Mouse (Mus musculus) hindbrain, postnatal 0 days (tissue): ENCODE data around the gene Slc38a10. TPM values are rescaled to one million over a fixed set of nuclear protein-coding genes. Genes with fewer than 3 reads are reported as not detected.

Experiments
- ATAC-seq: fragments of 200-750 bp; cut with Nextera tagmentation; 2 replicates; pipeline ENCODE4 v1.8.0; 2017; ENCODE audit warnings: mild to moderate bottlenecking, moderate TSS enrichment, moderate library complexity
- DNase-seq: peaks from one replicate; pipeline ENCODE4 v3.0.0-alpha.2; 2015; ENCODE audit warnings: low spot score
- H3K27ac ChIP-seq: fragments of 300-500 bp; sonication (generic); 2 replicates; pipeline ENCODE4 v1.5.1; 2014; ENCODE audit warnings: mild to moderate bottlenecking
- H3K27me3 ChIP-seq: fragments of 300-500 bp; sonication (generic); 2 replicates; pipeline ENCODE4 v1.6.1; 2014; ENCODE audit warnings: low read length, mixed read lengths; ENCODE audit not compliant: insufficient read depth
- H3K36me3 ChIP-seq: fragments of 300-500 bp; sonication (generic); 2 replicates; pipeline ENCODE4 v1.6.1; 2014; ENCODE audit warnings: low read length, mixed read lengths; ENCODE audit not compliant: insufficient read depth
- H3K4me1 ChIP-seq: fragments of 300-500 bp; sonication (generic); 2 replicates; pipeline ENCODE4 v1.6.1; 2014; ENCODE audit warnings: antibody characterized with exemption, low read length, mixed read lengths; ENCODE audit not compliant: insufficient read depth
- H3K4me2 ChIP-seq: fragments of 300-500 bp; sonication (generic); 2 replicates; pipeline ENCODE4 v1.6.1; 2014; ENCODE audit warnings: low read depth, mild to moderate bottlenecking, low read length, moderate library complexity, mixed read lengths
- H3K4me3 ChIP-seq: fragments of 300-500 bp; sonication (generic); 2 replicates; pipeline ENCODE4 v1.5.1; 2014; ENCODE audit warnings: low read length
- H3K9ac ChIP-seq: fragments of 300-500 bp; sonication (generic); replicated peaks from 2 replicates; pipeline ENCODE4 v1.6.1; 2014; ENCODE audit warnings: mild to moderate bottlenecking, low read length, moderate library complexity, mixed read lengths
- H3K9me3 ChIP-seq: fragments of 300-500 bp; sonication (generic); 2 replicates; pipeline ENCODE4 v1.6.1; 2016; ENCODE audit warnings: low read length, mixed read lengths
- CTCF ChIP-seq: IDR thresholded peaks from 2 replicates; pipeline ENCODE4 v1.5.1; 2016; ENCODE audit warnings: antibody characterized with exemption, control low read depth, low read depth
- WGBS: fragments of 180-500 bp; shearing (Covaris S2); extraction: QIAGEN DNeasy Blood & Tissue Kit; methylation state at CpG from one replicate; pipeline ENCODE4 v1.1.7; 2014; 5-methylcytosine and 5-hydroxymethylcytosine counted together
- polyA plus RNA-seq: library from polyadenylated mRNA; unstranded; fragments of >200 nt; fragmentation: Nextera tagmentation; extraction: Ambion mirVana; gene quantifications from 2 replicates; pipeline ENCODE4 v1.2.1, GENCODE M21; 2015
- total RNA-seq: library from RNA; depleted of rRNA; stranded (reverse); fragments of >200 nt; gene quantifications from 2 replicates; pipeline ENCODE4 v1.2.3, GENCODE M21; 2014

The Slc38a10 gene
- total and polyA plus RNA-seq, 2 experiments from 2014 or later, result 101 to 178 TPM

- no peaks in the 10 kb centered on the region for H3K36me3 ChIP-seq
- ATAC-seq, result no peak
- 0 out of 2 replicates have a peak, but pooled peaks have one; percentile 17 for TF ChIP-seq CTCF
- H3K27me3 ChIP-seq, result no peaks in the 10 kb centered on the region
- no peak overlapping the region for H3K4me3 ChIP-seq
- H3K27ac ChIP-seq, result no peak overlapping the region
- no peak overlapping the region for H3K4me2 ChIP-seq
- no peaks in the 10 kb centered on the region for H3K9me3 ChIP-seq
- no peak overlapping the region for H3K9ac ChIP-seq
- WGBS, result 66% methylated on average over 6 of the region's 6 CpGs
- peaks cover 7% of the 10 kb centered on the region for H3K4me1 ChIP-seq
- DNase-seq, result no peak
These were observed 10.9 kb downstream of the Slc38a10 start for GRCm38 (mm10) chr11:120140255-120140654.

DNA sequence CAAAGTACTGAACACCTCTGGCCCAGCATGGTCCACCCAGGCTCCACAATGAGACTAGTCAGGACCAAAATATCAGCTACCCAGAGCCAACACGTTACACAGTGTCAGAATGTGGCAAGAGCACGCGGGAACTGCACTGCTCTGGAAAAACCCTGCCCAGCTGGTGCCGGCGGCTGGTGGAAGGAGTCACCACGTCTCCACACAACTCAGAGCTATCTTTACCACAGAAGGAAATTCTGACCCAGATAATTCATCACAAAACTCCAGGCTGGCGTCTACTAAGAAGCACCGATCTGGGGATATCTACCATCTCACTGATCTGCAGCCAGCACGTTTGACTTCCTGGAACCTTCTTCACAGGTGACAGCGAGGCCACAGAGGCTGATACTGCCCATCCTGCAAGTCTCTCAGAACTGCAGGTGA lies 11.8 kb downstream of the Slc38a10 start:
- Histone ChIP-seq H3K36me3 (no peaks in the 10 kb centered on the region; the same call in 1 of the 2 replicates), H3K27me3 (no peaks in the 10 kb centered on the region), H3K27ac (no peak overlapping the region), H3K4me3 (no peak overlapping the region), H3K9me3 (no peaks in the 10 kb centered on the region), H3K4me1 (peaks cover 7% of the 10 kb centered on the region), H3K4me2 (no peak overlapping the region), H3K9ac (no peak overlapping the region)
- TF ChIP-seq CTCF, result no peak
- ATAC-seq (no peak), DNase-seq (no peak)
- WGBS, result 90% methylated on average over 10 of the region's 10 CpGs

DNA sequence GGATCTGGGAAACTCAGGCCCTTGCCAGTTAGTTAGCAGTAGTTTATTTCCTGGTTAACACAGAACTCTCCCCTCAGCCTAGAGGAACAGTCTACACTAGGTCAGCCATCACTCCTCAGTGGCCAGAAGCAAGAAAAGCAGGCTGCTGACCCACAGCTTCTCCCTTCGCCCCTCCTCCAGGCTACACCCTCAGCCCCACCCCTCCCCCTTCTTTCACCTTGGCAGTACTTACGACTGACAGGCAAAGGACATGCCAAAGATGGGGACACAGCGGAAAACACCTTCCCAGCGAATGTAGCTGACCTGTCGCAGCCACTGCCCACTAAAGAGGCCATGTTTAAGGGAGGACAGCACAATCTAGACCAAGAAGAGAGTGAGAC lies 13.5 kb downstream of the Slc38a10 start:
- DNase-seq (no peak), ATAC-seq (no peak)
- Histone ChIP-seq H3K4me1 (peaks cover 3% of the 10 kb centered on the region; the same call in 1 of the 2 replicates), H3K9me3 (no peaks in the 10 kb centered on the region), H3K9ac (no peak overlapping the region), H3K27ac (no peak overlapping the region), H3K27me3 (no peaks in the 10 kb centered on the region), H3K36me3 (peaks cover 2% of the 10 kb centered on the region; the same call in 1 of the 2 replicates), H3K4me2 (no peak overlapping the region), H3K4me3 (no peak overlapping the region)
- WGBS, result 59% methylated on average over 5 of the region's 5 CpGs
- no peak for TF ChIP-seq CTCF

GRCm38 (mm10) chr11:120136796-120137624 lies 14.1 kb downstream of the Slc38a10 start:
- no peak overlapping the region for H3K4me3 ChIP-seq
- ATAC-seq, result no peak
- DNase-seq, result peak; percentile 5
- H3K36me3 ChIP-seq, result peaks cover 8% of the 10 kb centered on the region; the same call in 1 of the 2 replicates
- H3K4me2 ChIP-seq, result no peak overlapping the region
- no peak overlapping the region for H3K27ac ChIP-seq
- TF ChIP-seq CTCF, result no peak
- H3K9ac ChIP-seq, result no peak overlapping the region
- H3K9me3 ChIP-seq, result no peaks in the 10 kb centered on the region
- no peaks in the 10 kb centered on the region for H3K27me3 ChIP-seq
- peaks cover 3% of the 10 kb centered on the region; the same call in 1 of the 2 replicates for H3K4me1 ChIP-seq
- WGBS, result 37% methylated on average over 23 of the region's 23 CpGs

DNA sequence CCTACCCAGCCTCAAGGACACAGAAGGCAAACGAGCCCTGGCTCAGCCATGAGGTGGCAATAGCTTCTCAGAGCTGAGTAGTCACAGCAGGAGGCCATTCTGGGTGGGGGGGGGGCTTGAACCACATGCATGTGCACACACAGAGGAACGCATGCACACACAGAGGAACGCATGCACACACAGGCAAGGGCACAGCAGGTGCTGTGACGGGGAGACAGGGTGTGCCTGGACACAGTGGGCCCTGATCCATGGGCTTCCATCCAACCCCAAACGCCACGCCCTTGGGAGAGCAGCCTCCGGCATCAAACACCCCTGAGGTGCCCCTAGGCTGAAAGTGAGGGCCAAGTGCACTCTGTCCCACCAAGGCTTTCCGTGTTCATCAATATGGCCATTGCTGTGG lies 15.0 kb downstream of the Slc38a10 start:
- no peak for ATAC-seq
- peaks cover 3% of the 10 kb centered on the region; the same call in 1 of the 2 replicates for H3K4me1 ChIP-seq
- H3K4me3 ChIP-seq, result no peak overlapping the region
- no peak overlapping the region for H3K27ac ChIP-seq
- no peak overlapping the region for H3K4me2 ChIP-seq
- no peaks in the 10 kb centered on the region for H3K9me3 ChIP-seq
- H3K36me3 ChIP-seq, result peaks cover 11% of the 10 kb centered on the region
- H3K27me3 ChIP-seq, result no peaks in the 10 kb centered on the region
- no peak overlapping the region for H3K9ac ChIP-seq
- no peak for TF ChIP-seq CTCF
- DNase-seq, result no peak
- WGBS, result 62% methylated on average over 8 of the region's 8 CpGs

GRCm38 (mm10) chr11:120134847-120135530 lies 16.2 kb downstream of the Slc38a10 start:
- WGBS, result 90% methylated on average over 9 of the region's 9 CpGs
- no peak for TF ChIP-seq CTCF
- Histone ChIP-seq H3K27ac (no peak overlapping the region), H3K4me1 (peaks cover 3% of the 10 kb centered on the region; the same call in 1 of the 2 replicates), H3K9ac (no peak overlapping the region), H3K4me3 (no peak overlapping the region), H3K27me3 (no peaks in the 10 kb centered on the region), H3K36me3 (peaks cover 16% of the 10 kb centered on the region), H3K9me3 (no peaks in the 10 kb centered on the region), H3K4me2 (no peak overlapping the region)
- no peak for DNase-seq
- ATAC-seq, result no peak
